22 mouse cellular contexts compared by ENCODE assay signal in the genomic region with DNA sequence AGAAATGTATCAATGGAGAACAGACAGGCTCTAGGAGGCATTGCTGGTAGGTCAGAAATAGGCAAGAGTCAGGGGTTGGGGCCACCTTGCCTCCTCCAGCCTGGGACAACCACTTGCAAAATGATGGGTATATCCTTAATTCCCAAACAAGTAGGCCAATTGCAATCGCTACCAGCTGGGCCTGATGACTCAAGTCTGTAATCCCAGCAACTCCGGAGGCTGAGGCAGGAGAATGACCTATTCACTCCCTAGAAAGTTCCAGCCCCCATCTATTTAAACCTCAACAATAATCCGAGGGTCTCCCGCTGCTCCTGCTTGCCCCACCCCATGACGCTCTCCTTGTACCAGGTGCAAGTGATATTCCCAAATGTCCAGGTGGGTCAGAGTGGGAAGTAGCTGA. TPM values are rescaled to one million over a fixed set of nuclear protein-coding genes. Genes with fewer than 3 reads are reported as not detected.
"Had no signal": no experiment of that assay in that cellular context is flagged by ENCODE, and none has a peak within 500 bp of the region (broad histone marks: within the 10 kb centered on the region; RNA-seq: fewer than 3 reads in every experiment).

A gene (plus strand): TSS at position 301 of the 400 bp plus-strand sequence.

- H3K4me1 ChIP-seq: neural tube, embryonic 15.5 days; stomach, embryonic 15.5 days had no signal

- H3K27ac ChIP-seq: neural tube, embryonic 15.5 days; stomach, embryonic 15.5 days; stomach, postnatal 0 days had no signal

- H3K9ac ChIP-seq: neural tube, embryonic 15.5 days; stomach, embryonic 15.5 days had no signal

- H3K27me3 ChIP-seq: neural tube, embryonic 15.5 days; stomach, embryonic 15.5 days had no signal

- DNase-seq: retina, postnatal 1 day; right cerebral cortex, postnatal 14 days; right cerebral cortex, postnatal 25 days; right cerebral cortex, postnatal 4 days; spleen, adult 18-20 months; thymus, adult 18-20 months; thymus, adult 2 months; thymus, postnatal 14 days; thymus, postnatal 25 days; thymus, postnatal 36 days; thymus, postnatal 4 days had no signal

- H3K9me3 ChIP-seq: neural tube, embryonic 15.5 days; stomach, embryonic 15.5 days had no signal

- H3K4me3 ChIP-seq: neural tube, embryonic 15.5 days; stomach, embryonic 15.5 days had no signal

- H3K4me2 ChIP-seq: neural tube, embryonic 15.5 days; stomach, embryonic 15.5 days had no signal

RNA-seq across cellular contexts. Expression of the gene that starts here (rescaled TPM):
- total RNA-seq: neutrophil, adult 5-6 weeks had no signal
- polyA plus RNA-seq: neural tube, embryonic 14.5 days; neural tube, embryonic 15.5 days; small intestine, adult 2 months; spleen, adult 2 months; stomach, embryonic 14.5 days; stomach, embryonic 15.5 days; stomach, embryonic 16.5 days; stomach, postnatal 0 days; testis, adult 2 months; thymus, adult 2 months; thymus, postnatal 0 days had no signal
